Mouse (Mus musculus) hindlimb bud, embryonic 11.5 days (tissue): ENCODE data around the gene Dchs1.
"Not testable (repeated sequence)": the region's sequence is repeated elsewhere in the genome, so short reads cannot be mapped to it uniquely, and the experiment has no call there.

Source experiments
- DNase-seq: peaks from one replicate; pipeline ENCODE4 v3.0.0-alpha.2; 2012; ENCODE audit warnings: low read depth, low spot score; ENCODE audit errors: extremely low spot score

The Dchs1 gene

GRCm38 (mm10) chr7:105743246-105743925, 44.1 kb downstream of the Dchs1 start:
- not testable (repeated sequence) for DNase-seq

DNA sequence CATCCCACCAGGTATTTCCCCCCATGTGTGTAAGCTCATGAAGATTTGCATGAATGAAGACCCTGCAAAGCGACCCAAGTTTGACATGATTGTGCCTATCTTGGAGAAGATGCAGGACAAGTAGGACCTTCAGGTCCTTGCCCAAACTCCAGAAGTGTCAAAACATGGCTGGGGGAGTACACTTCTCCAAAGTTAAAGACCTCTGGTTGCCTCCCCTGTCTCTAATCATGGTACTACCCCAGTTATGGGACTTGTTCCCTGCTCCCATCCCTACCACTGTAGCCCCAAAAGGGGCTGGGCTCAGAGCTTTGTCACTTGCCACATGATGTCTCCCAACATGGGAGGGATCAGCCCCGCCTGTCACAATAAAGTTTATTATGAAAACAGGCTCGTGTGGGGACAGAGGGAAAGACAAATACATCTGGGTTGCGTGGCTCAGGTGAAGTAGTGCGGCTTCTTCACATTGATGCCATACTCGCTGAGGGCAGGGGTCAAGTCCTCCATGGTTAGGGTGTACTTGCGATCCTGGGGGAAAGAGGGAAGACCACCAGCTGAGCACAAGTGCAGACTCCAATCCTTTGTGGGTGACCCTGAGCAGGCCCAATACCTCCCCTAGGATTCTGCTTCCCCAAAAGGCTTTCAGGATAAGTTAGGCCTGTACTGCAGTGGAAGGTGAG, 44.8 kb downstream of the Dchs1 start:
- DNase-seq: not testable (repeated sequence)

DNA sequence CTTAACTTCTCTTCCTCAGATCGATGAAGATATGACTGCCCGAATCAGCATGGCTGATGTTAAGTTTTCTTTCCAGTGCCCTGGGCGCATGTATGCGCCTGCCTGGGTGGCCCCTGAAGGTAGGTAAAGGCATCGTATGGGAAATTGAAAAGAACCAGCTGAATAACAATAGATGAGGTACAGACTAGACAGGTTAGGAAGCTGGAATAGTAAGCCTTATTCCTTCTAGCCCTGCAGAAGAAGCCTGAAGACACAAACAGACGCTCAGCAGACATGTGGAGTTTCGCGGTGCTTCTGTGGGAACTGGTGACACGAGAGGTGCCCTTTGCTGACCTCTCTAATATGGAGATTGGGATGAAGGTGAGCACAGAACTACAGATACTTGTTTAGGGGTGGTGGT, 45.5 kb downstream of the Dchs1 start:
- no peak for DNase-seq

DNA sequence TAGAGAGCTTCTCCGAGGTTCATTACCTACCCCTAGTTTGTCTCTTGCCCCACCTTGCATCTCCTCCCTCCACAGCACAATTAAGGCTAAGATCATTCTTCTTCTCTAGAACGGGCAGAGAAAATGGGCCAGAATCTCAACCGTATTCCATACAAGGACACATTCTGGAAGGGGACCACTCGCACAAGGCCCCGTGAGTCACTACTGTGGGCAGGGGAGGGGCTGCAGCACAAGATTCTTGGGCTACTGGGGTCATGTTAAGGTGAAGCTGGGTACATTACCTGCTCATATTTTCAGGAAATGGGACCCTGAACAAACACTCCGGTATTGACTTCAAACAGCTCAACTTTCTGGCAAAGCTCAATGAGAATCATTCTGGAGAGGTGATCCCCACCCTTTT, 46.6 kb downstream of the Dchs1 start:
- DNase-seq: no peak

DNA sequence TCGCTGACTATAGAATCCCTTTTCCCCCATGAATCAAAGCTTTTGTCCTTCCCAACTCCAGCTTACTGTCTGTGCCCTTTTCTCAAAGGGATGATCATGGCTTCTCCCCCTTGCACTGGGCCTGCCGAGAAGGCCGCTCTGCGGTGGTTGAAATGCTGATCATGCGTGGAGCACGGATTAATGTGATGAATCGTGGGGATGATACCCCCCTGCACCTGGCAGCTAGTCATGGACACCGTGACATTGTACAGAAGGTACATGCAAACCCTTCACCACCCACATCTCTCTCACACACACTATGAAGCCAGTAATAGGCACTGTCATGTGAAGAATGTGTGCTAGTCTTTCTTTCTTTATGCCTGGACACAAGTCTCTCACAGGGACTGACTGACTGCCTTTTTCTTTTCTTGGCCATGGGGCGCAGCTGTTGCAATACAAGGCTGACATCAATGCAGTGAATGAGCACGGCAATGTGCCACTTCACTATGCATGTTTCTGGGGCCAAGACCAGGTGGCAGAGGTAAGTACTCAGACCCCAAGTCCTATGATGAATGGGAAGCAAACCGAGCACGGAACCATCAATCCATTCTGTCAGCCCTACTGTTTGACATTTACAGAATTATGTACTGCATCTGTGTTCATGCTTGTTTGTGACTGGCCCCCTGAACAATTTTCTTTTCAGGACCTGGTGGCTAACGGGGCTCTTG, 47.2 kb downstream of the Dchs1 start:
- no peak for DNase-seq

DNA sequence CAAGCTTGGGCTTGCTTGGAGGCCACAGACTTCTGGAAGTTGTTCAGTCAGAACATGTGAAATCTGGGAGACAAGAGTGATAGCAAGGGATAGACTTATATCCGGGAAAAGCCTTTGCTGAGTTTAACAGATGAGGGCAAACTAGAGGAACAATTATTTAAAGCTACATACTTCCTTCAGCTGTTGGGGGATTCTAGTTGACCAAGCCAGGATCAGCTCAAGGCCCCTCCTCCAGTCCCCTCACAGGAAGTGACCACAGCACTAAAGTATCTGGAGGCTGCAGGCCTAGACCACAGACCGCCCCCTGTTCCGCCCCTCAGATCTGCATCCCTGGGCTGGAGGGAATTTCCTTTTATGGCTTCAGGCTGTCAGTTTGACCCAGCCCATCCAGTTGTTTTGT, 48.5 kb downstream of the Dchs1 start:
- no peak for DNase-seq

- no peak for DNase-seq
These were observed 49.2 kb downstream of the Dchs1 start for GRCm38 (mm10) chr7:105738286-105738685.

GRCm38 (mm10) chr7:105737648-105738047, 49.8 kb downstream of the Dchs1 start:
- DNase-seq: no peak

- DNase-seq: no peak
These were observed 50.4 kb downstream of the Dchs1 start, which contains the start of gene Rrp8 for GRCm38 (mm10) chr7:105736911-105737521. Gene Rrp8 (minus strand): TSS chr7:105737385.

DNA sequence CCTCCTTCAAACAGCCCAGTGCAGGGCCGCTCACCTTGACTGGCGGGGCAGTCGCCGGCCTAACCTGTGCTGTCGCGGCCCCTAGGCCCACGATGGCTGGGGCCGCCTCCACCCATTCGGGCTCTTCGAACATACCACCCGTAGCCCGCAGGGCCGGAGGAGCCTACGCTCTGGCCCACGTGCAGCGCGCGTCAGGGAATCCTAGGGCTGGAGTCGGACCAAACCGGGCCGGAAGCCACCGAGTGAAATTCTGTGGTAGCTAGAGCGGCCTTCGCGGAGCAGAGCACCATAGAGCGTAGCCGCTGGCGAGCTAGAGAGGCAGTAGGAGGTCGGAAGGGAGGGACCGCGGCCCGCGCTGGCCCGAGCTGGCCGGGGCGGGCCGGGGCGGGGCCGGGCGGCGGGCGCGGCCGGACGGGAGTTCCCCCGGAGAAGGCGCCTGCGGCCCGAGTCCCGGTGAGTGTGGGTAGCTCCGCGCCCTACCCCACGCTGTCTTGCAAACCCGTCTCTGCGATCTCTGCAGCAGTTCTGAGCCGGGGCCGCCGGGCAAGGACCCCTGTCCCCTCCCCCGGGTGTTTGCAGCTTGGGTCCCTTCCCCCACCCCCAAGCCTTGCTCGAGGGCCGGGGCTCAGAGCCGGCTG, 51.1 kb downstream of the Dchs1 start, which contains the start of gene Ilk:
TSS of gene Ilk (plus strand) at position 329 of the 638 bp plus-strand sequence.
- DNase-seq: no peak

- not testable (repeated sequence) for DNase-seq
These were observed 52.0 kb downstream of the Dchs1 start for GRCm38 (mm10) chr7:105735464-105735863.

DNA sequence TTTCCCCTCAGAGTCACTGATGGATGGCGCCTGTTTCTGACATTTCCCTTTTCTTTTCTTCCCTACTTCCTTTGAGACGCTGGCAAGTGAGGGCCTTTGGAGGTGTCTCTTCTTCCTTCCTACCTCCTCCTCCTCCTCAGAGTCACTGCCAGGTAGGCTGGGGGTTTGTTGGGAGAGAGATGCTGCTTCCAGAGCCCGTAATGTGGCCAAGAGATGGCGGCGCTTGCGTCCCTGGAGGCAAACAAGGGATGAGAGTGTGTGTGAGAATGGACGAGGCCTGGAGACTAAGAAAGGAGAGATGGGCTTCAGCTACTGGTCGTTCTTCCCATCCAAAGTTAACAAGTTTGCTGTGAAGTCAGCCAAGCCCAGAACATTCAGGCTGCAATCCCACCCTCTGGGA, 52.6 kb downstream of the Dchs1 start:
- DNase-seq: no peak

- no peak for DNase-seq
These were observed 53.6 kb downstream of the Dchs1 start for GRCm38 (mm10) chr7:105733836-105734235.

GRCm38 (mm10) chr7:105728701-105729428, 58.6 kb downstream of the Dchs1 start:
- DNase-seq: no peak

- no peak for DNase-seq
These were observed 60.5 kb downstream of the Dchs1 start for GRCm38 (mm10) chr7:105726980-105727325.

DNA sequence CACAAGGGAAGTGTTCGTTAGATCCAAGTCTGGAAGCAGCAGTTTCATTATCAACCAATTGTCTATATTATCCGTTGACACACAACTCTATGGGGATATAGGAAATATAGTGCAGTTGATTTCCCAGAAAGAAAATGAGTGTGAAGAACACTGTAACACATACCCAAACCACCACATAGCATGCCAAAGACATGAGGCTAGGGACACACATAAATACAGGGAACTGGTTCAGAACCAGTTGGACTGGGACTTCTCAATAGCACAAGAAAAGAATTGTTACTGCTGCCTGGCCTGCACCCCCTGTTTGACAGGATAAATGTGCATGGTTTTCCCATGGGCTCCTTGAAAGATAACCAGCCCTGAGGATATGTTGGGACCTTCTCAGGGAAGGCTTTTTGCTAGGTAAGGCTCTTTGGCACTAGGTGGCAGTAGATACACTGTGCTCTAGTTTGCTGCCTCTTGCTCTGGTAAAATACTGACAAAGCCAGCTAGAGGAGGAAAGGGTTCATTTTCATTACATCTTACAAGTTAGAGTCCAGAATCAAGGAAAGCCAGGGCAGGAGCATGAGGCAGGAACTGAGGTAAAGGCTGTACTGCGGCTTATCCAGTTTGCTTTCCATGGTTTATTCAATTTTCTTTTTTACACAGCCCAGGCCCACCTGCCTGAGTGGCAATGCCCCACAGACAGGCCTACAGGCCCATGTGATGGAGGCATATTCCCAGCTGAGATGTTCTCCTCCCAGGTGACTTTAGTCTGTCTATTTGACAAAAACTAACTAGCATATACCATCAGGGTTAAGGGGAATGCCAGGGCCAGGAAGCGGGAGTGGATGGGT, 61.1 kb downstream of the Dchs1 start:
- DNase-seq: no peak

GRCm38 (mm10) chr7:105721916-105722315, 65.5 kb downstream of the Dchs1 start:
- DNase-seq: no peak

GRCm38 (mm10) chr7:105715366-105715765, 72.1 kb downstream of the Dchs1 start:
- no peak for DNase-seq

GRCm38 (mm10) chr7:105708733-105709132, 78.7 kb downstream of the Dchs1 start:
- no peak for DNase-seq

DNA sequence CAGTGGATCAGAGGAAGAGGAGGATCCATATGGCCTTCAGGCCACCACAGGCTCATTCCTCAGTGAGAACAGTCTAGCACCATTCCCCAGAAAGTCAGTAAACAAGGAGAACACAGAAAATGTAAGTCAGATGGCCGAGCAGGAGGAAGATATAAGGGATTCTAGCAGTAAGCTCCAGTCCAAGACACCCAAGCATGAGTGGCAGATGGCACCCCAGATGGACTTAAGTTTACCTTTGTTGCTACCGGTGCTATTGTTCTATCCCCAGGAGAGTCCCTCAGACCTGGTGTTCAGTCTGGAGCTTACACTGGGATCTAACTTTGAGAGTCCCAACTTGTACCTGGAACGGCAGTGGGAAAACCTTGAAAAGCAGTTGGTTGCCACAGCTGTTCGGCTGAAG, 83.6 kb downstream of the Dchs1 start:
- DNase-seq: no peak
